Mouse (Mus musculus): ENCODE results near the gene Cmtm8.

- TF ChIP-seq POLR2A (IDR thresholded peaks at IDR 0.05; ENCODE audit: insufficient read depth, low read length) = no peak
- TF ChIP-seq CTCF (IDR thresholded peaks at IDR 0.05; ENCODE audit: low read depth, low read length) = no peak
Observed at GRCm38 (mm10) chr9:114767030-114767429, 76.9 kb downstream of the Cmtm8 start.
